Mouse (Mus musculus) gastrocnemius, adult 2 months (tissue): ENCODE measurements around the gene Sh3gl3. TPM values are rescaled to one million over a fixed set of nuclear protein-coding genes. Genes with fewer than 3 reads are reported as not detected.

ENCODE experiments used
- DNase-seq: peaks from one replicate; pipeline ENCODE4 v3.0.0; 2022
- H3K27ac ChIP-seq: fragments of 200-600 bp; 2 replicates; pipeline ENCODE4 v1.8.1; 2022; ENCODE audit warnings: mild to moderate bottlenecking
- H3K4me3 ChIP-seq: fragments of 200-600 bp; 2 replicates; pipeline ENCODE4 v1.8.1; 2022; ENCODE audit warnings: mild to moderate bottlenecking, moderate library complexity
- CTCF ChIP-seq: fragments of 200-600 bp; IDR thresholded peaks from 2 replicates; pipeline ENCODE4 v1.8.1; 2022; ENCODE audit warnings: antibody characterized with exemption, mild to moderate bottlenecking, moderate library complexity
- intact Hi-C: fragments of 180-260 bp; cut with DNase I; formaldehyde crosslinking; loops from one replicate; pipeline ENCODE4 v1.15.1; 2025
- total RNA-seq, 2 experiments: library from RNA; stranded (reverse); gene quantifications; 2 replicates each; pipeline ENCODE4 v1.2.3; 2021

Gene Sh3gl3
- total RNA-seq, 2 experiments from 2014 or later = 0.41 to 0.47 TPM

DNA sequence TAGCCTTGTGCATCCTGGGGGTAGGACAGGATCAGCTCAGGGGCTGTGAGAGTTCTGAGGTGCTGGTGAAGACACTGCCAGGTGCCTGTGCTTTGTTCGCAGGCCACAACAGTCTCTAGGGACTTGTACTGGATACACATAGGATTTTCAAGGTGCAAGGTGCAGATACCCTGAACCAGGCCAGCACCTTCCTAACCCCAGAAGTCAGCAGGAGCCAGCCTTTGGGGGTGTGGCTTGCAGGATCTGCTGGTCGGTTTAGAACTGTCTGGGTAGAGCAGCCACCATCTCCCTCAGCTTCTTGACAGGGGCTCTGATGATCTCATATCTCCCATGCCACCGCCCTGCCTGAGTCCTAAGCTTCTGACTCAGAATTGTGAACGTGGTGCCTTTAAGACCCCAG, 156.2 kb downstream of the Sh3gl3 start:
- DNase-seq = no peak
- no peak for TF ChIP-seq CTCF
- intact Hi-C loops = no loop called here

GRCm38 (mm10) chr7:82330860-82331259, 157.2 kb downstream of the Sh3gl3 start:
- TF ChIP-seq CTCF = no peak
- Histone ChIP-seq H3K27ac (no peak overlapping the region), H3K4me3 (no peak overlapping the region)
- DNase-seq = no peak
- intact Hi-C loops = no loop called here

More for the DNA sequence above, 156.2 kb downstream of the Sh3gl3 start:
- H3K4me3 ChIP-seq = no peak overlapping the region
- H3K27ac ChIP-seq = no peak overlapping the region

DNA sequence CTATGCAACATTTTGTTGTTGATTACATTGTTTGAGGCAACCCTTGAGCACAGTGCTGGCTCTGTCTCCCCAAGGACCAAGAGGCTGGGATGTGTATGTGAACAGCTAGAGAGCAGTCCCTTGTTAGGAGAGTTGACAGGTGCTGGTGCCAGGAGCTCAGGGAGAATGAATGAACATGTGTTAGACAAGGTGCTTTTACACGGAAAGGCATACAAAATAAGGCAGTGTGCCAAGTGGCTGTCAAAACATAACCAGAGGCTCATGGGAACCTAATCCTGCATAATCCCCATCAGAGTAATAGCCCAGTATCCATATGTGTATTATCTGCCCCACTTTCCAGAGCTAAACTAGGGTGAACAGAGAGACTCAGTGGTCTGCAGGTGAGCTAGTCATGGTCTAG, 160.4 kb downstream of the Sh3gl3 start:
- DNase-seq = no peak
- Histone ChIP-seq H3K27ac (no peak overlapping the region), H3K4me3 (no peak overlapping the region)
- TF ChIP-seq CTCF = no peak
- intact Hi-C loops = no loop called here

- intact Hi-C loops = no loop called here
- H3K27ac ChIP-seq = peak within 1 kb of the TSS; percentile 77
- peak; percentile 87 for DNase-seq
- peak; percentile 3; the same call in 1 of the 2 replicates for TF ChIP-seq CTCF
- peak within 1 kb of the TSS; percentile 76 for H3K4me3 ChIP-seq
Observed at GRCm38 (mm10) chr7:82335211-82336121, 161.8 kb downstream of the Sh3gl3 start, which contains the start of gene Adamtsl3. TSS of gene Adamtsl3 (plus strand) at chr7:82335694.

DNA sequence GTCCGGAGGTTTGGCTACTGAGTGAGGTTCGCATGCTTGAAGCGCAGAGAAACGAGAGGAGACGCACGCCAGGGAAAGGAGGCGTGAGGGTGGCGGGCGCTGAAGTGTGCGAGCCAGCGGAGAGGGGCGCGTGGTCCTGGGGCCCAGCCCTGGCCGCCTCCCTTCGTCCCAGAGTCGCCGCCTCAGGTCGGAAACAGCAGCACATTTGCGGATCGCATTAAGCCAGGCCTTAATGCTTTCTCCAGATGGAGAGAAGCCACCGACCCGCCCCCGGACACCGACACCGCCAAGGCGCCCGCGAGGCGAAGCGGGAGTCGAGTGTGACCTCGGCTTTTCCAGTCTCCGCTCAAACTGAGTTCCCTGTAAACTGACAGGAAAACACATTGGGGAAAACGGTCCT, 162.5 kb downstream of the Sh3gl3 start:
- peak overlapping the region; percentile 77 for H3K27ac ChIP-seq
- TF ChIP-seq CTCF = peak; percentile 2; the same call in 1 of the 2 replicates
- intact Hi-C loops = no loop called here

DNA sequence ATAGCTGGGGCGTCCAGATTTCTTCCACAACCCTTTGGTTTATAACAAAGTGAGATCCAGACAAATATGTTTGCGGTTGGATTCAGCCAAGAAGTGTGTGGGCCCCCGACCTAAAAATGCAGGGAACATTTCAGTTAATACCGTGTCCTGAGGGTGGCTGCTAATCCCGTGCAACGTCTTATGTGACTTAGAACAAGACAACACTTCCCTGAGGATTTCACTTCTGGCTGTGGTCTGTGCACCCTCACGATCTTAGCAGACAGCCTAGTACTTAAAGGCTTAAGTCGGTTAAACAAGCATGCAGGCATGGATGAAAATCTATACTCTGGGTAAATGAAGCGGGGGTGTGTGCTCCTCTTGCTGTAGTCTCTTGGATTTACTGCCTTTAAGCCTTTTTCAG, 164.5 kb downstream of the Sh3gl3 start:
- peak overlapping the region; percentile 9; the same call in 1 of the 2 replicates for H3K4me3 ChIP-seq
- DNase-seq = no peak
- no peak for TF ChIP-seq CTCF
- no peak overlapping the region for H3K27ac ChIP-seq
- intact Hi-C loops = no loop called here

More for the DNA sequence above, 162.5 kb downstream of the Sh3gl3 start:
- peak overlapping the region; percentile 76 for H3K4me3 ChIP-seq
- peak; percentile 84 for DNase-seq

GRCm38 (mm10) chr7:82338532-82338931, 164.9 kb downstream of the Sh3gl3 start:
- TF ChIP-seq CTCF = peak; percentile 18; the same call in 1 of the 2 replicates
- DNase-seq = no peak
- H3K4me3 ChIP-seq = no peak overlapping the region
- H3K27ac ChIP-seq = no peak overlapping the region
- intact Hi-C loops = no loop called here

DNA sequence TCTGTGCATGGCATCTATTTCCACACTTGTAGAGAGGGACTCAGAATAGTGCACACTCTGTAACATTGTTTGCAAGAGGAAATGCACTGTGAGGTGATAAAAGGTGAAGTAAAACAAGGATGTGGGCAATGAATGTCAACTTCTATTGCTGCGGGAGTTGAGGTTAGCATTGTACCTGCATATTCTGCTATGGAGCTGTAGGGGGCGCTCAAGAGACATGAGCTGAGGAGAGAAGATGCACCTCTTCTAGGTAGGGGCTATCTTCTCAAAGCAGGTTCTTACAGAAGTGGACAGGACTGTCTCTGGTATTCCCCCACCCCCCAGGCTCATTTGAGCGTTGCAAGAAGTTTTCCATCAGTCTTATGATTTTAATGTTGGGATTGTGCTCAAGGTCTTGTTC, 165.6 kb downstream of the Sh3gl3 start:
- no peak for DNase-seq
- intact Hi-C loops = no loop called here
- peak; percentile 75 for TF ChIP-seq CTCF
- Histone ChIP-seq H3K4me3 (no peak overlapping the region), H3K27ac (no peak overlapping the region)

DNA sequence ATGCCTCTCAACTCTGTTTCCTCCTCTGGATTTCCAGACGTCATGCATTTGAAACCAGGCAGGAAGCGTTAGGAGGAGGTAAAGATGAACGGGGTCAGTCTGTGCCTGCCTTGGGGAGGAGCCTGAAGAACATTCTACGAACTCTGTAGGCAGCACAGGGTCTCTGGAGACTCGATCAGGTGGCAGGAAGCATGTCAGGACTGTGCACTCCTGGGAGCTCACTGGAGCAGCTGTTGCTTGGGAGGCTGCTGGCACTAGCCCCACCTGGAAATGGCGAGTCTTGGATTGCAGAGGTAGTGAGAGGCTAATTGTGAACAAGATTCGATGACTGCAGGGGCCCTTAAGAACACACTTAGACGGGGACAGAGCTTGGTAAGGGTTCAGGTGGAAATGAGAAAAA, 167.8 kb downstream of the Sh3gl3 start:
- Histone ChIP-seq H3K27ac (no peak overlapping the region), H3K4me3 (no peak overlapping the region)
- no peak for TF ChIP-seq CTCF
- DNase-seq = no peak
- intact Hi-C loops = loop anchor here (10.0 kb wide), 1 partner anchor 73 kb away; no protein-coding TSS in a partner anchor

DNA sequence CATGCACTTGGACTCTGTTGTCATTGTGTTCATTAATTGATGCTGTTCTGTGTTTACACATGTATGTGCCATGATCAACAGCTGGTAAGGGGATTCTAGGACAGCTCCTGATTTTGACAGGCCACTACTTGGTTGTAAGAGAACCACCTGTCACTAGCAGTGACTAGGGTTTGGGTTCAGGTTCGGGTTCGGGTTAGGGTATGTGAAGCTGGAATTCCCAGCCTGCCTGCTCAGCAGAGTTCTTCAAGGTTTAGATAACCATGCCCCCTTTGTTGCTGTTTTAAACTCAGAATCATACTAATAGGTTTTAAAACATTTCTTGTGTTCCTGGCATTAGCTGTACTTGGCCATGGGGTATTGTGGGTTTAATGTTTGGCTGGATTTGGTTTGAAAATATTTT, 173.1 kb downstream of the Sh3gl3 start:
- TF ChIP-seq CTCF = no peak
- Histone ChIP-seq H3K4me3 (no peak overlapping the region), H3K27ac (no peak overlapping the region)
- intact Hi-C loops = loop anchor here (10.0 kb wide), 1 partner anchor 68 kb away; no protein-coding TSS in a partner anchor
- DNase-seq = no peak

DNA sequence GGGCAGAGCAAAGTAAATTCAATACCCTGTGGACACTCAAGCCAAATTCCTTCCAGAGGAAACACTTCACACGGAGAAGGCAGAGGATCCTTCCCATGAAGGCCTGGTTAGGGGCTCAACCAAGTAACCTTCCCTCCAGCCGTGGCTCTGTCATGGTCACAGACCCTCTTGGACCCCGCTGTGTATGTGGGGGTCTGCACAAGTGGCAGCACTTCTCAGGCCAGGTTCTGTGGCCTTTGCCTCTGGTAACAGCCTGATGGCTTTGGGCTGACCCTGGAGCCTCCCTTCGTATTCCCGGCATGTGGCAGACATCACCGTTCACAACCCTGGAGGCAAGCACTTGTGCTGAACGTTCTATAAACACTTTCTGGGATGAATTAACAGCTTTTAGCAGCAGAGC, 176.2 kb downstream of the Sh3gl3 start:
- no peak for DNase-seq
- intact Hi-C loops = loop anchor here (10.0 kb wide), 1 partner anchor 65 kb away; no protein-coding TSS in a partner anchor

GRCm38 (mm10) chr7:82350421-82350820, 176.8 kb downstream of the Sh3gl3 start:
- intact Hi-C loops = no loop called here
- peak; percentile 69 for DNase-seq

More for the DNA sequence above, 176.2 kb downstream of the Sh3gl3 start:
- TF ChIP-seq CTCF = no peak
- Histone ChIP-seq H3K4me3 (no peak overlapping the region), H3K27ac (no peak overlapping the region)

More at GRCm38 (mm10) chr7:82350421-82350820, 176.8 kb downstream of the Sh3gl3 start:
- Histone ChIP-seq H3K27ac (no peak overlapping the region), H3K4me3 (no peak overlapping the region)
- no peak for TF ChIP-seq CTCF

Other genes starting within 250 kb of the Sh3gl3 start
- 1 to 10 TPM; 1.3 to 2.6 TPM for gene Hdgfl3, start 239.4 kb upstream of the Sh3gl3 start, total RNA-seq
- gene Bnc1, start 181.5 kb upstream of the Sh3gl3 start, total RNA-seq = not detected
- 1 to 10 TPM; 4.3 to 7.8 TPM for gene Adamtsl3, start 161.9 kb downstream of the Sh3gl3 start, total RNA-seq